Mouse (Mus musculus) heart, embryonic 16.5 days (tissue): Measurements from ENCODE around the gene Alg14. TPM values are rescaled to one million over a fixed set of nuclear protein-coding genes. Genes with fewer than 3 reads are reported as not detected.
A peak's percentile ranks its signal among the peaks of the same experiment; 100 is the strongest.

Experiments used
- ATAC-seq: fragments of 200-750 bp; cut with Nextera tagmentation; replicated peaks from 2 replicates; pipeline ENCODE4 v1.8.0; 2017; ENCODE audit warnings: moderate number of reproducible peaks; ENCODE audit not compliant: insufficient read depth, low FRiP score; ENCODE audit errors: extremely low read depth
- H3K27ac ChIP-seq: fragments of 300-500 bp; sonication (generic); 2 replicates; pipeline ENCODE4 v1.5.1; 2014; ENCODE audit warnings: mild to moderate bottlenecking, low read length, control low read depth, moderate library complexity
- H3K27me3 ChIP-seq: fragments of 300-500 bp; sonication (generic); 2 replicates; pipeline ENCODE4 v1.6.1; 2014; ENCODE audit warnings: low read length, mixed read lengths; ENCODE audit not compliant: control insufficient read depth, insufficient read depth
- H3K36me3 ChIP-seq: fragments of 300-500 bp; sonication (generic); 2 replicates; pipeline ENCODE4 v1.6.1; 2014; ENCODE audit not compliant: control insufficient read depth, insufficient read depth
- H3K4me1 ChIP-seq: fragments of 300-500 bp; sonication (generic); 2 replicates; pipeline ENCODE4 v1.6.1; 2014; ENCODE audit warnings: low read length, mixed read lengths; ENCODE audit not compliant: control insufficient read depth, insufficient read depth
- H3K4me2 ChIP-seq: fragments of 300-500 bp; sonication (generic); 2 replicates; pipeline ENCODE4 v1.6.1; 2014; ENCODE audit warnings: low read depth, mild to moderate bottlenecking, control low read depth, low read length
- H3K4me3 ChIP-seq: fragments of 300-500 bp; sonication (generic); 2 replicates; pipeline ENCODE4 v1.5.1; 2014; ENCODE audit warnings: mild to moderate bottlenecking, control low read depth, low read length
- H3K9ac ChIP-seq: fragments of 300-500 bp; sonication (generic); 2 replicates; pipeline ENCODE4 v1.6.1; 2014; ENCODE audit warnings: low read length, control low read depth
- H3K9me3 ChIP-seq: fragments of 300-500 bp; sonication (generic); replicated peaks from 2 replicates; pipeline ENCODE4 v1.6.1; 2016; ENCODE audit warnings: low read length; ENCODE audit not compliant: control insufficient read depth
- WGBS: fragments of 180-500 bp; shearing (Covaris S2); extraction: QIAGEN DNeasy Blood & Tissue Kit; methylation state at CpG from one replicate; pipeline ENCODE4 v1.1.7; 2014; 5-methylcytosine and 5-hydroxymethylcytosine counted together
- polyA plus RNA-seq: library from polyadenylated mRNA; unstranded; fragments of >200 nt; fragmentation: Nextera tagmentation; extraction: Ambion mirVana; gene quantifications from 2 replicates; pipeline ENCODE4 v1.2.1, GENCODE M21; 2015

Alg14 gene
- polyA plus RNA-seq, 1 experiment from 2014 or later: 39.8 TPM

GRCm38 (mm10) chr3:121390724-121391123 is 99.2 kb downstream of the Alg14 start:
- peak overlapping the region; percentile 44 for H3K4me2 ChIP-seq
- H3K36me3 ChIP-seq: no peaks in the 10 kb centered on the region
- no peak overlapping the region for H3K4me3 ChIP-seq
- peak overlapping the region; percentile 52 for H3K27ac ChIP-seq
- peaks cover 8% of the 10 kb centered on the region; the same call in 1 of the 2 replicates for H3K4me1 ChIP-seq
- peak; percentile 40 for ATAC-seq
- WGBS: 46% methylated on average over 7 of the region's 7 CpGs
- H3K9ac ChIP-seq: no peak overlapping the region
- no peaks in the 10 kb centered on the region for H3K27me3 ChIP-seq
- H3K9me3 ChIP-seq: no peaks in the 10 kb centered on the region

GRCm38 (mm10) chr3:121395588-121396295 is 104.2 kb downstream of the Alg14 start:
- Histone ChIP-seq H3K27me3 (no peaks in the 10 kb centered on the region), H3K4me1 (no peaks in the 10 kb centered on the region), H3K9me3 (no peaks in the 10 kb centered on the region), H3K4me2 (no peak overlapping the region), H3K9ac (no peak overlapping the region), H3K4me3 (no peak overlapping the region), H3K36me3 (no peaks in the 10 kb centered on the region), H3K27ac (no peak overlapping the region)
- WGBS: 64% methylated on average over 16 of the region's 16 CpGs
- ATAC-seq: peak; percentile 42; the same call in 1 of the 2 replicates

GRCm38 (mm10) chr3:121396561-121396960 is 105.0 kb downstream of the Alg14 start:
- Histone ChIP-seq H3K9me3 (no peaks in the 10 kb centered on the region), H3K4me2 (no peak overlapping the region), H3K4me1 (no peaks in the 10 kb centered on the region), H3K27me3 (no peaks in the 10 kb centered on the region), H3K27ac (no peak overlapping the region), H3K36me3 (no peaks in the 10 kb centered on the region), H3K9ac (no peak overlapping the region), H3K4me3 (no peak overlapping the region)
- WGBS: 84% methylated on average over 7 of the region's 7 CpGs
- no peak for ATAC-seq

GRCm38 (mm10) chr3:121397007-121397406 is 105.4 kb downstream of the Alg14 start:
- Histone ChIP-seq H3K9ac (no peak overlapping the region), H3K27ac (no peak overlapping the region), H3K4me3 (no peak overlapping the region), H3K4me1 (no peaks in the 10 kb centered on the region), H3K27me3 (no peaks in the 10 kb centered on the region), H3K9me3 (no peaks in the 10 kb centered on the region), H3K36me3 (no peaks in the 10 kb centered on the region), H3K4me2 (no peak overlapping the region)
- 73% methylated on average over 6 of the region's 6 CpGs for WGBS
- no peak for ATAC-seq

- no peak overlapping the region for H3K27ac ChIP-seq
- no peaks in the 10 kb centered on the region for H3K27me3 ChIP-seq
- no peak overlapping the region for H3K4me3 ChIP-seq
- 80% methylated on average over 4 of the region's 4 CpGs for WGBS
- no peak for ATAC-seq
- no peaks in the 10 kb centered on the region for H3K9me3 ChIP-seq
- no peak overlapping the region for H3K9ac ChIP-seq
- no peaks in the 10 kb centered on the region for H3K4me1 ChIP-seq
- no peak overlapping the region for H3K4me2 ChIP-seq
- H3K36me3 ChIP-seq: no peaks in the 10 kb centered on the region
These were observed 109.8 kb downstream of the Alg14 start for GRCm38 (mm10) chr3:121401384-121401783.

- no peak overlapping the region for H3K27ac ChIP-seq
- H3K9ac ChIP-seq: no peak overlapping the region
- no peaks in the 10 kb centered on the region for H3K9me3 ChIP-seq
- ATAC-seq: no peak
- no peak overlapping the region for H3K4me2 ChIP-seq
- H3K27me3 ChIP-seq: no peaks in the 10 kb centered on the region
- 80% methylated on average over 6 of the region's 6 CpGs for WGBS
- H3K4me3 ChIP-seq: no peak overlapping the region
- no peaks in the 10 kb centered on the region for H3K36me3 ChIP-seq
- H3K4me1 ChIP-seq: no peaks in the 10 kb centered on the region
These were observed 110.5 kb downstream of the Alg14 start for GRCm38 (mm10) chr3:121402096-121402495.

GRCm38 (mm10) chr3:121403449-121403848 is 111.9 kb downstream of the Alg14 start:
- no peaks in the 10 kb centered on the region for H3K27me3 ChIP-seq
- H3K27ac ChIP-seq: no peak overlapping the region
- H3K4me1 ChIP-seq: no peaks in the 10 kb centered on the region
- H3K9ac ChIP-seq: no peak overlapping the region
- H3K36me3 ChIP-seq: no peaks in the 10 kb centered on the region
- H3K4me2 ChIP-seq: no peak overlapping the region
- H3K4me3 ChIP-seq: no peak overlapping the region
- no peak for ATAC-seq
- WGBS: 57% methylated on average over 5 of the region's 5 CpGs
- no peaks in the 10 kb centered on the region for H3K9me3 ChIP-seq

GRCm38 (mm10) chr3:121405101-121405500 is 113.5 kb downstream of the Alg14 start:
- H3K27me3 ChIP-seq: no peaks in the 10 kb centered on the region
- ATAC-seq: no peak
- H3K27ac ChIP-seq: no peak overlapping the region
- no peaks in the 10 kb centered on the region for H3K36me3 ChIP-seq
- H3K4me2 ChIP-seq: no peak overlapping the region
- H3K4me3 ChIP-seq: no peak overlapping the region
- H3K9ac ChIP-seq: no peak overlapping the region
- no peaks in the 10 kb centered on the region for H3K9me3 ChIP-seq
- no peaks in the 10 kb centered on the region for H3K4me1 ChIP-seq
- WGBS: 67% methylated on average over 5 of the region's 5 CpGs

GRCm38 (mm10) chr3:121407417-121407816 is 115.8 kb downstream of the Alg14 start:
- Histone ChIP-seq H3K27ac (no peak overlapping the region), H3K4me3 (no peak overlapping the region), H3K4me1 (no peaks in the 10 kb centered on the region), H3K36me3 (no peaks in the 10 kb centered on the region), H3K27me3 (no peaks in the 10 kb centered on the region), H3K4me2 (no peak overlapping the region), H3K9ac (no peak overlapping the region), H3K9me3 (no peaks in the 10 kb centered on the region)
- WGBS: 63% methylated on average over 9 of the region's 9 CpGs
- no peak for ATAC-seq
